Mouse (Mus musculus) frontal cortex, postnatal 14 days (tissue): ENCODE data around the gene Baiap3.

Experiments
- DNase-seq, 2 experiments: peaks; one replicate each; pipeline ENCODE4 v3.0.0; 2022; ENCODE audit warnings: low spot score in 2 of 2

The Baiap3 gene

DNA sequence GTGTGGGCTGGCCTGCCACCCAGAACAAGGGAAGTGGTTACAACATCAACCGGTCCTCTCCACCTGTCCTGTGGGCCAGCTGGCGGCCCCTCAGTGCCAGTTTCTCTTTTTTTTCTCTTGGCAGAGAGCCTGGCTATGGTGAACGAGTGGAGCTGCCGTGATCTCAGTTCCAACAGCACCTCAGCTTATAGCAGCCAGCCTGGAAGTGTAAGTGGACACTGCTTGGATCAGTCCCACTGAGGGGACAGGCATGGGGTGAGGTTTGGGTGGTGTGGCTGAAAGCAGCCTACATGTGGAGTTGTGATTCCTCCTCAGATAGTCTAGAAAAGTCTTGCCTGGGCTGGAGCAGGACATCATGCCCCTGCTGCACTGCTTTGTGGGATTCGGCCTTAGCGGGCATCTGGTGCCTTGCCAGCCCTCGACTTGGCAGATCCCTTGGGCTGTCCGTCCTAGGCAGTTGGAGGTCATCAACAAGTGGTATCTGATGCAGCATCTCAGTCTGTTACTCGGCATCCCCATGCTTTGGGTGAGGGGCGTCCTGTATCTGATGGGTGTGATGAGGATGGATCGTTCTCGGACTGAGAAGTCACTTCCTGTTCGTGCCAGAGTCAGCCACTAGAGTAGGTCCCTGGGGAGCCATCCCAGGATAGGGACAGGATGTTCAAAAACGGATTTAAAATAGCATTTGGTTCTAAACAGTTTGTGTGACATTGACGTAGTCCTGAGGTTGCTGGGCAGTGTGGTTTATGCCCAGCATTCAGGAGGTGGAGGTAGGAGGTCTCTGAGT is 45.3 kb downstream of the Baiap3 start:
- no peak for DNase-seq

DNA sequence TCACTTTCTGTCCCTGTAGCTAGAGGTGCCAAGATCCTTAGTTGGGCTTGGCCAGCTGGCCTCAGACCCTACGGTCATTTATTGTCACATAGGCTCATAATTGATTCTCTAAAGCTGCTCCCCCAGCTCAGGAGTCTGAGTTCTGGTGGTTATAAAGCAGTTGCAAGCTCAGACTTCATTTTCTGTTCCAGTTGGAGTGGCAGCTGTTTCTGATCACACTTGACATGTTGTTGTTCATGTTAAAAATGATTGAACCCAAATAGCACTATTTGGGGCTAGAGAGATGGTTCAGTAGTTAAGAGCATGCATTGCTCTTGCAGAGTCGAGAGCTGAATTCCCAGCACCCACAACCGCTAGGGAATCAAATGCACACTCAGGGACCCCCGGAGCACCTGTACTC is 46.2 kb downstream of the Baiap3 start:
- DNase-seq = no peak

DNA sequence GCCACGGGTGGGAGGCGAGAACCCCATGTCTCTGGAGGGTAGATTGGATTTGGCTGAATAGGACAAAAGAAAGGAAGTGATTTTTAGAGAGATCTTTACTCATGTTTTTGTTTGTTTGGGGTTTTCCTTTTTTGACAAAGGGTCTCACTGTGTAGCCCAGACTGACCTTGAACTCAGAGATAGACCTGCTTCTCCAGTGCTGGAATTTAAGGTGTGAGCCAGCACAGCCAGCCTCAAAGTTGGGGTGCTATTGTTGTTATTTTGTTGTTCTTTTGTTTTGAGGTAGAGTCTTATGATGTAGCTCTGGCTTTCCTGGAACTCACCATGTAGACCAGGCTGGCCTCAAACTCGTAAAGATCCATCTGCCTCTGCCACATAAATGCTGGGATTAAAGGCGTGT is 53.8 kb downstream of the Baiap3 start:
- DNase-seq = no peak
